Mouse (Mus musculus) liver, adult 2 months (tissue): ENCODE data around the gene B4galt5.

ENCODE experiments used
- CTCF ChIP-seq: fragments of 200-500 bp; IDR thresholded peaks from 2 replicates; pipeline ENCODE4 v1.5.1; 2011; ENCODE audit warnings: low read depth, low read length, control low read depth
- POLR2A ChIP-seq: fragments of 200-500 bp; IDR thresholded peaks from 2 replicates; pipeline ENCODE4 v1.6.1; 2011; ENCODE audit warnings: low read length, control low read depth; ENCODE audit not compliant: insufficient read depth; ENCODE audit errors: extremely low read depth

DNA sequence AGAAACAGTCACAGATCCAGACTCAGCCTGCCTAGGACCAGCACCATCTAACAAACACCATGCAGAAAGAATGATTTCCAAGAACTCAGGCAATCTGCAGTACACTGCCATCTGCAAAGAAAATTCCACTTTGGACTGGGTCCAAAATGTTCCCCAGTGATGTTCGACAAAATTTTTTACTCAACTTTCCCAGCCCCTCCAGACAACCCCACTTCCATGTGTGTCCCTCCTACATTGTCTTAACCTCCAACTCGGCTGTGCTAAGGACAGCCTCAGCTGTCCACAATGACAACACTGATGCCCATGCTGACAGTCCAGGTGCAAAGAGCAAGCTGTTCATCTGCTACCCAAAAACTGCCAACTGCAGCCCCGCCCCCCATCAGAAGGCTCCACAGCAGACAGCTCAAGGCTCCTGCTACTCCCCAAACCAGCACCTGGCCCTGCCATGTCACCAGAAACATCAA, 32.2 kb downstream of the B4galt5 start:
- TF ChIP-seq CTCF (no peak), POLR2A (no peak)
